In the genomic region with DNA sequence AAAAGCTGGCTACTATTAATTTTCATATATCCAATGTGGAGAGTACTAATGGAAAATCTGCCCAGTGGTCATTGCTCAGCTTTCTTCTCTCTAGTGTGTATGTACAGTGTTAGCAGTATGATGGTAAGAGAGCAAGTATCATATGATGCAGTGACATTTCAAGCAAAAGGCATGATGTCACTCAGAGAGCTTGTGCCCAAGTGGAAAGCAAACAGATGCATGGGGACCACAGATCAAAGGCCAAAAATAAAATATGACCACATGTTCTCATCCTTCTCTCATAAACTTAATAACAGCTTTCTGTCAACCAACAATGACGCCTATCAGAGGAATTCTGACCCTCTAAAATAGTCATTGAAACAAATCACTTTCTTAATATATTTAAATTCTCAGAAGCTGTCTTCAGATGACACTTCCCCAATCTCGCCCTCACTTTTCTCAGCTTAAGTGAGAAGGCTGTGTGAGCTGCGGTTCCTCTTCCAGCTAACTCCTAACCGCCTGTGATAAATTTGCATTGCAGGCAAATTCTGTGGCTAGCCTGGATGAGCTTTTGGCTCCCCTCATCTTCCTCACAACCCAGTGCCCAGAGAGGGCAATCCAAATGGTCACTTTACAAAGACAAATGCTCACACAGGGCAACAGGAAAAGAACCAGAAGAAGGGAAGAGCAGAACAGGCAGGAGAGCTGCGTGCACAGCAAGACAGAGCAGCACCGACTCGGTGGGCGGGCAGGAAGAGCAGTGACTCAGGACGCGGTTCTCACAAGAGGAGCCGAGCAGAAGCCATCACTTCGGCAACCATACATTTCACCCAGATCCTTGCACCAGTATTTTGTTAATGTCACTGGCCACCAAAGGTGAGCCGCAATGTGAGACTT, we compare ENCODE assay signal across 9 mouse cellular contexts. TPM values are rescaled to one million over a fixed set of nuclear protein-coding genes. Genes with fewer than 3 reads are reported as not detected.
DNase-seq lines count a peak whose midpoint lies in the region; ATAC-seq lines count a peak whose summit lies in the region.
"Had no signal": no experiment of that assay in that cellular context is flagged by ENCODE, and none has a peak within 500 bp of the region (broad histone marks: within the 10 kb centered on the region; RNA-seq: fewer than 3 reads in every experiment).

No protein-coding gene starts in this region.

- DNase-seq in frontal cortex, postnatal 10 days (ENCODE audit: low spot score in 2 of 2): no peak
- peak; percentile 24 to 51 for DNase-seq in right cerebral cortex, adult 2 months (ENCODE audit: low spot score in 2 of 2)
- no peak for DNase-seq in right cerebral cortex, postnatal 10 days (ENCODE audit: low spot score in 2 of 2)
- DNase-seq in liver, embryonic 13.5 days: no peak
- DNase-seq in splenic B cell, adult 2 months (ENCODE audit: low read depth, low spot score): peak; percentile 88
- DNase-seq in adrenal gland, adult 2 months: no peak
- DNase-seq: kidney, postnatal 14 days had no signal

- no peaks in the 10 kb centered on the region for H3K27me3 ChIP-seq in liver, embryonic 13.5 days
- H3K27me3 ChIP-seq in splenic B cell, adult 2 months (ENCODE audit: control insufficient read depth, insufficient read depth, low read length, poor library complexity, severe bottlenecking): no peaks in the 10 kb centered on the region
- H3K27me3 ChIP-seq in intestine, embryonic 15.5 days (replicated peaks): no peaks in the 10 kb centered on the region

- H3K4me2 ChIP-seq in liver, embryonic 13.5 days: peak overlapping the region; percentile 23; the same call in 1 of the 2 replicates
- H3K4me2 ChIP-seq in intestine, embryonic 15.5 days (replicated peaks): no peak overlapping the region

- ATAC-seq in frontal cortex, adult (ENCODE audit: low TSS enrichment): peak; percentile 68
- ATAC-seq in liver, embryonic 13.5 days (ENCODE audit: low read depth): no peak
- ATAC-seq in intestine, embryonic 15.5 days: no peak

- H3K9ac ChIP-seq in liver, embryonic 13.5 days: no peak overlapping the region
- no peak overlapping the region for H3K9ac ChIP-seq in intestine, embryonic 15.5 days

- WGBS in liver, embryonic 13.5 days (ENCODE audit: insufficient replicate concordance): 39% methylated on average over 13 of the region's 13 CpGs
- WGBS in intestine, embryonic 15.5 days: 91% methylated on average over 13 of the region's 13 CpGs

- H3K4me3 ChIP-seq in liver, embryonic 13.5 days (replicated peaks): no peak overlapping the region
- H3K4me3 ChIP-seq in intestine, embryonic 15.5 days (replicated peaks): no peak overlapping the region

- H3K4me1 ChIP-seq in liver, embryonic 13.5 days (replicated peaks): peaks cover 74% of the 10 kb centered on the region
- H3K4me1 ChIP-seq in intestine, embryonic 15.5 days (replicated peaks): peaks cover 6% of the 10 kb centered on the region

- H3K27ac ChIP-seq in liver, embryonic 13.5 days: peak overlapping the region; percentile 49
- H3K27ac ChIP-seq in intestine, embryonic 15.5 days: no peak overlapping the region

- no peaks in the 10 kb centered on the region for H3K9me3 ChIP-seq in liver, embryonic 13.5 days (replicated peaks)
- no peaks in the 10 kb centered on the region for H3K9me3 ChIP-seq in intestine, embryonic 15.5 days

- peaks cover 45% of the 10 kb centered on the region for H3K36me3 ChIP-seq in liver, embryonic 13.5 days
- peaks cover 12% of the 10 kb centered on the region for H3K36me3 ChIP-seq in splenic B cell, adult 2 months (ENCODE audit: control insufficient read depth, insufficient read depth, low read length, poor library complexity, severe bottlenecking)
- H3K36me3 ChIP-seq in intestine, embryonic 15.5 days: 0 out of 2 replicates have a peak, but pooled peaks cover 5% of the 10 kb centered on the region

RNA-seq across cellular contexts. Expression of a gene that starts 5.2 kb away (rescaled TPM):
- polyA plus RNA-seq in liver, embryonic 13.5 days (2015; fragmentation: Nextera tagmentation; extraction: Ambion mirVana): 20.7 and 22.0 TPM in 2 replicates
- total RNA-seq in adrenal gland, adult 2 months (2021): 10 to 100 TPM; 34.7 to 38.7 TPM
- polyA plus RNA-seq in adrenal gland, adult 2 months (2012; rRNA removed): 19.4 and 31.2 TPM in 2 replicates
- 31.3 and 32.8 TPM in 2 replicates for polyA plus RNA-seq in intestine, embryonic 15.5 days (2015; fragmentation: Nextera tagmentation; extraction: Ambion mirVana)

RNA-seq across cellular contexts. Expression of a gene that starts 56.1 kb away (rescaled TPM):
- polyA plus RNA-seq in liver, embryonic 13.5 days (2015; fragmentation: Nextera tagmentation; extraction: Ambion mirVana): 8.0 and 9.1 TPM in 2 replicates
- 1 to 10 TPM; 4.4 to 5.0 TPM for total RNA-seq in adrenal gland, adult 2 months (2021)
- polyA plus RNA-seq in adrenal gland, adult 2 months (2012; rRNA removed): 1.2 and 1.5 TPM in 2 replicates
- polyA plus RNA-seq in intestine, embryonic 15.5 days (2015; fragmentation: Nextera tagmentation; extraction: Ambion mirVana): 10.9 and 11.4 TPM in 2 replicates

Comparison
In these comparisons a context has a peak if more than half of its experiments do, and no peak if none do; other contexts are left out.
1. DNase-seq: peak in right cerebral cortex, adult 2 months (2 of 2) and splenic B cell, adult 2 months (single experiment); none in frontal cortex, postnatal 10 days (0 of 2), right cerebral cortex, postnatal 10 days (0 of 2), liver, embryonic 13.5 days (single experiment) and adrenal gland, adult 2 months (single experiment).